Mouse (Mus musculus) lung, embryonic 16.5 days (tissue): ENCODE results near the gene Glud1. TPM values are rescaled to one million over a fixed set of nuclear protein-coding genes. Genes with fewer than 3 reads are reported as not detected.
"Not testable (repeated sequence)": the region's sequence is repeated elsewhere in the genome, so short reads cannot be mapped to it uniquely, and the experiment has no call there.

Experiments used
- ATAC-seq: fragments of 200-750 bp; cut with Nextera tagmentation; 2 replicates; pipeline ENCODE4 v1.8.0; 2017; ENCODE audit warnings: low read depth, mild to moderate bottlenecking, moderate library complexity
- H3K27ac ChIP-seq: fragments of 300-500 bp; sonication (generic); 2 replicates; pipeline ENCODE4 v1.5.1; 2014; ENCODE audit warnings: mild to moderate bottlenecking, control low read depth, low read length
- H3K27me3 ChIP-seq: fragments of 300-500 bp; sonication (generic); 2 replicates; pipeline ENCODE4 v1.6.1; 2014; ENCODE audit warnings: low read depth, low read length, mixed read lengths; ENCODE audit not compliant: control insufficient read depth, insufficient read depth
- H3K36me3 ChIP-seq: fragments of 300-500 bp; sonication (generic); 2 replicates; pipeline ENCODE4 v1.6.1; 2014; ENCODE audit warnings: low read length; ENCODE audit not compliant: control insufficient read depth, insufficient read depth
- H3K4me1 ChIP-seq: fragments of 300-500 bp; sonication (generic); replicated peaks from 2 replicates; pipeline ENCODE4 v1.6.1; 2014; ENCODE audit warnings: low read length, mixed read lengths; ENCODE audit not compliant: control insufficient read depth, insufficient read depth
- H3K4me2 ChIP-seq: fragments of 300-500 bp; sonication (generic); 2 replicates; pipeline ENCODE4 v1.6.1; 2014; ENCODE audit warnings: low read depth, low read length, control low read depth
- H3K4me3 ChIP-seq: fragments of 300-500 bp; sonication (generic); 2 replicates; pipeline ENCODE4 v1.5.1; 2014; ENCODE audit warnings: mild to moderate bottlenecking, low read length, control low read depth
- H3K9ac ChIP-seq: fragments of 300-500 bp; sonication (generic); 2 replicates; pipeline ENCODE4 v1.6.1; 2014; ENCODE audit warnings: low read length, control low read depth
- H3K9me3 ChIP-seq: fragments of 300-500 bp; sonication (generic); 2 replicates; pipeline ENCODE4 v1.6.1; 2016; ENCODE audit warnings: low read length; ENCODE audit not compliant: control insufficient read depth
- WGBS: fragments of 180-500 bp; shearing (Covaris S2); extraction: QIAGEN DNeasy Blood & Tissue Kit; methylation state at CpG from one replicate; pipeline ENCODE4 v1.1.7; 2014; 5-methylcytosine and 5-hydroxymethylcytosine counted together
- polyA plus RNA-seq: library from polyadenylated mRNA; unstranded; fragments of >200 nt; fragmentation: Nextera tagmentation; extraction: Ambion mirVana; gene quantifications from 2 replicates; pipeline ENCODE4 v1.2.1, GENCODE M21; 2015

The Glud1 gene
- polyA plus RNA-seq, 1 experiment from 2014 or later = 56.7 TPM

DNA sequence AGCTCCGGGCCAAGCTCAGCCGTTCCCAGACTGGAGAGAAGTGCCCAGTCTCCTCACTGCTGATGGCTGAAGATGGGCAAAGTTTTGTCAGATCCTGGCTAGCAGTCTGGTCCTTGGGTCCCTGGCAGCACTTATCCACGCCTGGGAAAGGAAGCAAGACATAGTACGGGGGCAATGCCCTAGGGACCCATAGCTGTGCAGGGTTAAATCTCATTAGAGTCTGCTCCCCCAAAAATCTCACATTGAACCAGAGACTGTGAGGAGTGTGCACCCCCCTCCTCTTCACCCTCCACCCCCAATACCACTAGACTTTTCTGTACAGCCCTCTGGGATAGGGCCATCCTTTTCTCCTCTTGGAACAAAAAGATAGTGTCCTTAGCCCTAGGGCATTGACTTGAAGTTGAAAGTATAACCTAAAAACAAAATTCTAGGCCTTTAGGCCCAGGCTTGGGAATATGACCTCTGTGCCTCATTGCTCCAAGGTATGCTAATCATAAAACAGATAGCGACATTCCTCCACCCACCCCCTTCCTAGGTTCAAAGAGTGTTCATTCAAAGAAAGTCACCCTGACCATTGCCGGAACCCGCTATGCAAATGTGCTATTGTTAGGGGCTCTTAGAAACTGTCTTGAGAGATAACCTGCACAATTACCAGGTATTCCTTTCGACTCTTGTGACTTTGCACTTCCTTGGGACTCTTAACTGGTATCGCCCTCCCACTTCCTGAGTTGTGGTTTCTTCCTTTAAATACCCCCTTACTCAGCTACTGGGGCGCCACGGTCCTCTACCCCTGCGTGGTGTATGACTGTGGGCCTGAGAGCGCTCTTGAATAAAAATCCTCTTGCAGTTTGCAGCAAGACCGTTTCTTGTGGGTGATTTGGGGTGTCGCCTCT, 54.0 kb downstream of the Glud1 start:
- not testable (repeated sequence) for H3K9ac ChIP-seq

DNA sequence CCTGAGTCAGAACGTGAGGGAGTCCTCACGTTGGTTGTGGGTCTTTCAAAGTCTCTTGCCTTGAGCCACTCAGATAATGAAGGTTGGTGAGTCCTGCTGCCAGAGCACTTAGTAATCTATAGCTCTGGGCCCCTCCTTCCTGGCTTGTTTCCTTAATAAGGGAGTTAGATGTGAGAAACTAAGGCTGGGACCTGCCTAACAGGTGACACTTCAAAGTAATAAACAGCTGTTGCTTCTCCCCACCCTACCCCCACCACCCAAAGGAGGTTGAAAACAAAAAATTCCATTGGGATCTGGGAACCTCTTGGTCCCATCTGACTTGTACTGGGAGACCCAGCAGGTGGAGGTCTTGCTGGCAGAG, 54.6 kb downstream of the Glud1 start:
- Histone ChIP-seq H3K4me1 (peaks cover 3% of the 10 kb centered on the region; the same call in 1 of the 2 replicates), H3K27ac (no peak overlapping the region), H3K9ac (no peak overlapping the region), H3K9me3 (no peaks in the 10 kb centered on the region), H3K27me3 (no peaks in the 10 kb centered on the region; the same call in 1 of the 2 replicates), H3K4me3 (no peak overlapping the region), H3K36me3 (no peaks in the 10 kb centered on the region), H3K4me2 (no peak overlapping the region)
- WGBS = 91% methylated on average over 2 of the region's 2 CpGs
- no peak for ATAC-seq

More for the DNA sequence above, 54.0 kb downstream of the Glud1 start:
- H3K27me3 ChIP-seq, H3K36me3 ChIP-seq, ATAC-seq, H3K9me3 ChIP-seq, H3K4me1 ChIP-seq, H3K27ac ChIP-seq: not testable (repeated sequence)
- peak overlapping the region; percentile 53; the same call in 1 of the 2 replicates for H3K4me3 ChIP-seq
- 83% methylated on average over 15 of the region's 15 CpGs for WGBS
- H3K4me2 ChIP-seq = peak overlapping the region; percentile 90; the same call in 1 of the 2 replicates

DNA sequence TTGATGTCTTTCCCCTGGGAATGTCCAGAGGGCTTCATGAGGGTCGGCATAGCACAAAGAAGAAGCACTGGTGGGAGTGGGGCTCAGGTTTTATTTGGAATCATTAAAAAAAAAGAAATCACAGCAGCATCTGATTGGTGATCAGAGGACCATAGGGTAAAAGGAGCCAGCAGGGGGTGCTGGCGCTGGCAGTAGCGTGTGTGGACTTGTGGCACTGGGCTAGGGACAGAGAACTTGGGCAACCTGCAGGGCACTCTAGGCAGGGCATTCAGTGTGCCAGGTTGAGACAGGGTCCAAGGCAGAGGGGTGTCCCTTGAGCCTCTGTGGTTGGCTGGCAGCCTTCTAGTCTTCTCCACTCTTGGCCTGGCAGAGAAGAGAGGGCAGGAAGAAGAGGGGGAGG, 59.7 kb downstream of the Glud1 start:
- no peak for ATAC-seq
- H3K27me3 ChIP-seq = no peaks in the 10 kb centered on the region
- H3K4me1 ChIP-seq = peaks cover 14% of the 10 kb centered on the region
- WGBS = 60% methylated on average over 3 of the region's 3 CpGs
- no peak overlapping the region for H3K4me3 ChIP-seq
- H3K4me2 ChIP-seq = no peak overlapping the region
- no peaks in the 10 kb centered on the region for H3K36me3 ChIP-seq
- H3K27ac ChIP-seq = no peak overlapping the region
- H3K9me3 ChIP-seq = no peaks in the 10 kb centered on the region
- no peak overlapping the region for H3K9ac ChIP-seq

DNA sequence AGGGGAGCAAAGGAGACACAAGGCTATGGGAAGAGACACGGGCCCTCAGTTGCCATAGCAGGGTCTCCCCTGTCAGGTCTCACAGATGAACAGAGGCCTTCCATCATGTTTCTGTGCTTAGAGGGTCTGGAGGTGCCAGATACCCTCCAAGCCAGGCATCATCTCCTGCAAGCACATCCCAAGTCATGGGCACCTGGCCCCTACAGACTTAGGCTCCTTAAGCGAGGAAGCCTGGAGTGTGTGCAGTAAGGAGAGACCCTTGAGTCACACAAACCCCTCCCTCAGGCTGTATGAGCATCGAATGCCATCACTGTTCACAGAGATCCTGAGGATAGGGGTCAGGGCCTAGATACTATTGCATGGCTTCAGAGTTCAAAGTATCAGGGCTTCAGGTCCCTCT, 60.4 kb downstream of the Glud1 start:
- no peaks in the 10 kb centered on the region for H3K36me3 ChIP-seq
- no peaks in the 10 kb centered on the region for H3K9me3 ChIP-seq
- peaks cover 14% of the 10 kb centered on the region for H3K4me1 ChIP-seq
- H3K9ac ChIP-seq = no peak overlapping the region
- no peak overlapping the region for H3K4me3 ChIP-seq
- WGBS = 84% methylated on average over 3 of the region's 3 CpGs
- no peaks in the 10 kb centered on the region for H3K27me3 ChIP-seq
- ATAC-seq = no peak
- H3K4me2 ChIP-seq = no peak overlapping the region
- H3K27ac ChIP-seq = no peak overlapping the region

DNA sequence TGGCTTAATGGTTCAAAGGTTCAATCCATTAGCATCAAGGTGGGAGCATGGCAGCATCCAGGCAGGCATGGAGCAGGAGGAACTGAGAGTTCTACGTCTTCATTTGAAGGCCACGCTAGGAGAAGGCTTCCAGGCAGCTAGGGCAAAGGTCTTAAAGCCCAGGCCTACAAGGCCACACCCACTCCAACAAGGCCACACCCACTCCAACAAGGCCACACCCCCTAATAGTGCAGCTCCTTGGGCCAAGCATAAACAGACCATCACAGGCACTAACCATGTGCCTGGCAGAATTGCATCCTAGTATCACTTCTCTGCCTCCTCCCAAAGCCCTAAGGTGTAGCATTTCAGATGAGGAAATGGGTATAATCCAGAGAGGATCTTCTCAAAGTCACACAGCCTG, 61.2 kb downstream of the Glud1 start:
- Histone ChIP-seq H3K4me2 (no peak overlapping the region), H3K27ac (no peak overlapping the region), H3K9ac (no peak overlapping the region), H3K9me3 (no peaks in the 10 kb centered on the region), H3K36me3 (no peaks in the 10 kb centered on the region), H3K4me1 (peaks cover 14% of the 10 kb centered on the region), H3K4me3 (no peak overlapping the region), H3K27me3 (no peaks in the 10 kb centered on the region)
- WGBS = 79% methylated on average over 2 of the region's 2 CpGs
- ATAC-seq = no peak

DNA sequence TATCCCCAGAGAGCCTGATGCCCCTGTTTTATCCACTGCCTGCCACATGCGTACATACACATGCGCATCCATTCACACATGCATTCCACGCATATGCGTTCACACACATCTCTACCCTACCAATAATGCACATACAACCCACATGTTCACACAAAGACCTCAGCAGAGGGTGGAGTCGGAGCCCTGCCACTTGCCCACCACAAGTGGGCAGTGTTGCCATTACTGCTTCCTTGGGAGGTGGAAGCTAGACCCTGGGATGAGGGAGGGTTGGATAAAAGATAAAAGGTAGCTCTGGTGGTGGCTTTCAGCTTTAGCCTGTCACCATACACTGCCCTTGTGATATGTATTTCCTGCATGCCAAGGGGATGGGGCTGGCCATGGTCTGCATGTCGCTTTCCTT, 62.1 kb downstream of the Glud1 start:
- Histone ChIP-seq H3K27ac (no peak overlapping the region), H3K36me3 (no peaks in the 10 kb centered on the region), H3K4me1 (peaks cover 14% of the 10 kb centered on the region), H3K27me3 (no peaks in the 10 kb centered on the region), H3K4me2 (no peak overlapping the region), H3K9me3 (no peaks in the 10 kb centered on the region), H3K4me3 (no peak overlapping the region), H3K9ac (no peak overlapping the region)
- 0 out of 2 replicates have a peak, but pooled peaks have one; percentile 21 for ATAC-seq
- 80% methylated on average over 6 of the region's 6 CpGs for WGBS

DNA sequence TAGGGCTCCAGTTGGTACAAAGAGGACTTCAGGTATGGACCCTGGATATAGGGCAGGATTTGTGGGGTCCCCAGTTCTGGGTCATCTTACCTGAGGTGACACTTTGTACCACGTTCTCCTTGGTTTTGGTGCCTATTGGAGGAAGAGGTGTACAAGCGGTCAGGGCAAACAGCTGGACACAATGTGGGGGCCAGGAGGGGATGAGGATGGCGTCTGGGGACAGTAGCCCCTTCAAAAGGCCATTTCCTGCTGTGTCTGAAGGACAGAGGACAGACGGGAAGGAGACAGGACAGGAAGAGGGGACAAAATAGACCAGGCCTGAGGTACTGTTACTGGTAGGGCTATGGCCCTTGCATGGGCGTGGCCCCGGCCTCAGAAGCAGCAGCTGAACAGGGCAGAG, 63.1 kb downstream of the Glud1 start:
- Histone ChIP-seq H3K27me3 (no peaks in the 10 kb centered on the region), H3K27ac (no peak overlapping the region), H3K9ac (no peak overlapping the region), H3K4me3 (no peak overlapping the region), H3K9me3 (no peaks in the 10 kb centered on the region), H3K36me3 (no peaks in the 10 kb centered on the region), H3K4me2 (no peak overlapping the region), H3K4me1 (peaks cover 19% of the 10 kb centered on the region)
- ATAC-seq = no peak
- WGBS = 80% methylated on average over 6 of the region's 6 CpGs

DNA sequence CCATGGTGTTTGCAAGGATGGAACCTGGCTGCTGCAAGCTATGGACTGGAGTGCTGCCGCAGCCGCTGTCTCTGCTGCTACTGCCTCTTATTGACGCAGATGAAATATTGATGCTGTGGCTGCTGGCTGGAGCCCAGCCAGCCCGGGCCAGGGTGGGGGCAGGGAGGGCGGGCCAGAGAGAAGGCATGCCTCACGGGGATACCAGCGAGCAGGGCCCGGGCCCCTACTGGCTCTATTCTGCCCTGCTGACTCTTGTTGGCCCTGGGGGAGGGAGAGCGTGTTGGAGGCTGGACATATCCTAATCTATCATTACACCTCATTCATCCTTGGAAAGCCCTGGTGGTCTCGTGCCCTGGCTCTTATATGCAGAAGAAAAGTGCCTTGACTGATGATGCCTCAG, 64.0 kb downstream of the Glud1 start, which contains the start of gene Sncg:
TSS of gene Sncg (minus strand) at position 213 of the 400 bp plus-strand sequence.
- Histone ChIP-seq H3K4me3 (peak within 1 kb of the TSS; percentile 40), H3K4me2 (peak within 1 kb of the TSS; percentile 49), H3K36me3 (no peaks in the 10 kb centered on the region), H3K9ac (0 out of 2 replicates have a peak within 1 kb of the TSS, but pooled peaks have one; percentile 20), H3K27ac (0 out of 2 replicates have a peak within 1 kb of the TSS, but pooled peaks have one; percentile 43), H3K9me3 (no peaks in the 10 kb centered on the region), H3K27me3 (no peaks in the 10 kb centered on the region), H3K4me1 (peaks cover 24% of the 10 kb centered on the region)
- peak; percentile 48; the same call in 1 of the 2 replicates for ATAC-seq
- WGBS = 19% methylated on average over 10 of the region's 10 CpGs

DNA sequence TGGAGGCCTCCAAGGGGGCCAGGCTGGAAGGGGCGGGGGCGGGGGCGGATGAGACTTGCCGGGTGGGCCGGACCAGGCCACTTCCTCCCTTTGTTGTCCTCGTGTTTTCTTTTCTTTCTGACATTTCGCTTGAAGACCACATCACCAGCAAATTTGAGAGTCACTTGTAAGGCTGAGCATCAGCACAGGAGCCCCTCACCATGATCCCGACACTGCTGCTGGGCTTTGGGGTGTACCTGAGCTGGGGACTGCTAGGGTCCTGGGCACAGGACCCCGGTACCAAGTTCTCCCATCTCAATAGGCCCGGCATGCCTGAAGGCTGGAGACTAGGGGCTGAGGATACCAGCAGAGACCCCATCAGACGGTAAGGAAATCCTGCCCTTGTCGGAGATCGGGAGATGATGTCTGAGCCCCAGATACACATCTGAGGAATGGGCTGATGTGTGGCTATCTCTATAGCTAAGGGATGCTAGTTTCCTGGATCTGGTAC, 64.9 kb downstream of the Glud1 start, which contains the start of gene Mmrn2:
TSS of gene Mmrn2 (plus strand) at position 51 of the 490 bp plus-strand sequence.
- Histone ChIP-seq H3K4me3 (peak within 1 kb of the TSS; percentile 40), H3K4me2 (peak within 1 kb of the TSS; percentile 49), H3K9ac (peak within 1 kb of the TSS; percentile 50), H3K36me3 (no peaks in the 10 kb centered on the region), H3K9me3 (no peaks in the 10 kb centered on the region), H3K4me1 (peaks cover 24% of the 10 kb centered on the region), H3K27ac (0 out of 2 replicates have a peak within 1 kb of the TSS, but pooled peaks have one; percentile 43), H3K27me3 (no peaks in the 10 kb centered on the region)
- ATAC-seq = no peak
- 67% methylated on average over 13 of the region's 13 CpGs for WGBS
